Mouse (Mus musculus): ENCODE measurements at regions not wholly inside any gene's neighbourhood (a gene's known extent, or its start where the extent isn't known, plus 50 kb on each side); places are given as distances from the start of the nearest gene placed in this dataset.

DNA sequence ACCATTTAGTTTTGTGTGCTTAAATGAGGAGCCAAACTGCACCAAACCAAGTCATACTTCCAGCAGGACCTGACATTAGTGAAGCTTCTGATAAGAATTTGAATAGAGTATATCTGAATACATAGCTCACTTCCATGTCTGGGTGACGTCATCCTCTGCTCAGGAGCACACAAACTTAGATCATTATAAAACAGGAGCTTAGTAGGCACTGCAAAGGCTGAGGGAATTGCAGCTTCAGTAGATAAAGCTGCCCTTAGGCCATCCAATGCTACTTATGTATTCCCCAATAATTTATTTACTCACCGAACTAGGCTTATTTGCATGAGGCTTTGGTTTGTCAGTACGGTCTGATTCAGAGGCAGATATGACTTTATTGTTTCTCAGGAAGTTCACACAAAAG lies 297.0 kb downstream of the Ice1 start:
- no peak for TF ChIP-seq POLR2A (IDR thresholded peaks at IDR 0.05; ENCODE audit: insufficient read depth, low read length)
- TF ChIP-seq CTCF (IDR thresholded peaks at IDR 0.05; ENCODE audit: low read depth, low read length), result no peak

Data from ES-Bruce4 (cell line).